Mouse (Mus musculus): ENCODE data around the gene Poln.

- TF ChIP-seq CTCF (IDR thresholded peaks at IDR 0.05; ENCODE audit: low read depth) (no peak), EP300 (optimal IDR thresholded peaks at IDR 0.05) (no peak)
Measured at GRCm38 (mm10) chr5:34002636-34003035, 166.6 kb downstream of the Poln start.

Measured in stomach, postnatal 0 days (tissue).